Mouse (Mus musculus): ENCODE measurements around the gene 1700018F24Rik. TPM values are rescaled to one million over a fixed set of nuclear protein-coding genes. Genes with fewer than 3 reads are reported as not detected.
"Not testable (repeated sequence)": the region's sequence is repeated elsewhere in the genome, so short reads cannot be mapped to it uniquely, and the experiment has no call there.

The 1700018F24Rik gene
- polyA plus RNA-seq (2012; rRNA removed) = not detected in 2 replicates

DNA sequence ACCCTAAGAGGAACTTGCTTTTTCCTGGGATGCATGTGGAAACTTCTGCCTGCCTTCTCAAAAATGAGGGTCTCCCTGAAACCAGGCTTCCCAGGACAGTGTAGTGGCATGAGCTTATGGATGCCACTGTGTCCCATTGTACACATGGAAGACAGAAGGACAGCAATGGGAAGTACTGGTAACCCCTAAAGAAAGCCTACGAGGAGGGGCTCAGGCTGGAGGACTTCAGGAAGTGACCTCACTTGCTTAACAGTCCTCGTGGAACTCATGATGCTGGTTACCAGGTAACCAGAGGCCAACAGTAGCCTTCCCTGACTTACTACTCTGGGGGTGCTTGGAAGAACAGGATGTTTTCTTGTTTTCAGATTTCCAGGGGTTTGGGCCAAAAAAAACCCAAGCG lies at the start of gene 1700018F24Rik:
1700018F24Rik (plus strand) TSS at position 301 of the 400 bp plus-strand sequence.
- H3K4me1 ChIP-seq (ENCODE audit: control insufficient read depth, insufficient read depth, low read length); DNase-seq; H3K4me3 ChIP-seq (replicated peaks; ENCODE audit: extremely low read depth, low read depth, low read length): not testable (repeated sequence)
- 39% methylated on average over 3 of the region's 3 CpGs for WGBS

DNA sequence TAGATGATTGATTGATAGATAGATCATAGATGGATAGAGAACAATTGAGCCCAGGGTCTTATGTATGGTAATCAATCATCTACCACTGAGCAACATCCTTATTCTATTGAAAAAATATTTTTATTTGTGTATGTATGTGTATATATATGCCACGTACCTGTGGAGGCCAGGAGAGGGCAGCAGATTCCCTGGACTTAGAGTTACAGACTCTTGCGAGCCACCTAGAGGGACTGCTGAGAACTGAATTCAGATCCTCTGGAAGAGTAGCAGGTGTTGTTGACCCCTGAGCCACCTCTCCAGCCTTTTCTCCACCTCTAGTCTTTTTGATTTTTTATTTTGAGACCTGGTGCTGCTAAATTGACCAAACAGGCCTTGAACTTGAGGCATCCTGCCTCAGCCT lies 44.3 kb upstream of the 1700018F24Rik start:
- Histone ChIP-seq H3K4me1 (ENCODE audit: control insufficient read depth, insufficient read depth, low read length) (no peaks in the 10 kb centered on the region), H3K4me3 (replicated peaks; ENCODE audit: extremely low read depth, low read depth, low read length) (no peak overlapping the region)
- no peak for DNase-seq
- TF ChIP-seq POLR2A (IDR thresholded peaks at IDR 0.05; ENCODE audit: borderline replicate concordance, extremely low read depth, low read depth, low read length) (no peak), CTCF (IDR thresholded peaks at IDR 0.05; ENCODE audit: insufficient read depth, low read length) (0 out of 2 replicates have a peak, but pooled peaks have one; percentile 17)
- WGBS = 50% methylated on average over 2 of the region's 2 CpGs

DNA sequence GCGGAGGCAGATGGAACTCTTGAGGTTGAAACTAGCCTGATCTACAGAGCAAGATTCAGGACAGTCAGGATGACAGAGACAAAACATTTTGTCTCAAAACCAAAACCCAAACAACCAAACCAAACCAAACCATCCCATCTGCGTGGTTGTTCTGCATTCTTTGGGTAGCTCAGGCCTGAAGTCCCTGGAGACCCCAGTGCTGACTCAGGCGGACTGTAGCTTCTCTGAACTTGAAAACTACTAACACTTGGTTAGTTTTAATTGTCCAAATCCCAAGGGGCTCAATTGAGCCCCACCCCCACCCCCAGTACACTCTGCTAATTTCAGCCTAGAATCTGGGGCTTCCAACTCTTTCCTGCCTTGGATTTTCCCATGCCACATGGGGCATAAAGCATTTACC lies 39.4 kb upstream of the 1700018F24Rik start:
- Histone ChIP-seq H3K4me3 (replicated peaks; ENCODE audit: extremely low read depth, low read depth, low read length) (no peak overlapping the region), H3K4me1 (ENCODE audit: control insufficient read depth, insufficient read depth, low read length) (no peaks in the 10 kb centered on the region)
- no peak for DNase-seq
- no peak for TF ChIP-seq CTCF (IDR thresholded peaks at IDR 0.05; ENCODE audit: insufficient read depth, low read length)
- TF ChIP-seq POLR2A (IDR thresholded peaks at IDR 0.05; ENCODE audit: borderline replicate concordance, extremely low read depth, low read depth, low read length) = no peak
- WGBS = 88% methylated on average over 3 of the region's 3 CpGs

GRCm38 (mm10) chr5:145004495-145004894 lies 38.3 kb upstream of the 1700018F24Rik start:
- no peak for DNase-seq
- no peak for TF ChIP-seq POLR2A (IDR thresholded peaks at IDR 0.05; ENCODE audit: borderline replicate concordance, extremely low read depth, low read depth, low read length)
- TF ChIP-seq CTCF (IDR thresholded peaks at IDR 0.05; ENCODE audit: insufficient read depth, low read length) = no peak
- WGBS = 45% methylated on average over 9 of the region's 9 CpGs
- H3K4me3 ChIP-seq (replicated peaks; ENCODE audit: extremely low read depth, low read depth, low read length) = no peak overlapping the region
- no peaks in the 10 kb centered on the region for H3K4me1 ChIP-seq (ENCODE audit: control insufficient read depth, insufficient read depth, low read length)

DNA sequence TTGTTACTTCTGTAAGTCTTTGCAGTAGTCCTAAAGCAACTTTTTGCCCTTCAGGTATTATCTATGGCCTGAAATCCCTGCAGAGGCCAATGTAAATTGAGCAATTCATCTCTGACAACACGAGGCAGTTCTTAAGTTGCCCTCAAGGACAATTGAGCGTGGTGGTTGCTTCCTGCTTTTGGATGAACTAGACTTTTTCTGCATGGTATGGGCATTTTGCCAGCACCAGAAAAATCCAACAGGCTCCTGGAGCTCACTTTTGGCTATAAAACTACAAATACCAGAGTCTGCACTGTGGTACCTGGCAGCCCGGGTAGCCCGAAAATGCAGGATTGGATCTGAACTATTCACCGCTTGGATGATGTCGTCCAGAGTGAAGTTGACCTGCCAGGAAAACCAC lies 37.2 kb upstream of the 1700018F24Rik start:
- no peak for TF ChIP-seq POLR2A (IDR thresholded peaks at IDR 0.05; ENCODE audit: borderline replicate concordance, extremely low read depth, low read depth, low read length)
- no peak for TF ChIP-seq CTCF (IDR thresholded peaks at IDR 0.05; ENCODE audit: insufficient read depth, low read length)
- no peak for DNase-seq
- 56% methylated on average over 6 of the region's 6 CpGs for WGBS
- Histone ChIP-seq H3K4me1 (ENCODE audit: control insufficient read depth, insufficient read depth, low read length) (no peaks in the 10 kb centered on the region), H3K4me3 (replicated peaks; ENCODE audit: extremely low read depth, low read depth, low read length) (no peak overlapping the region)

DNA sequence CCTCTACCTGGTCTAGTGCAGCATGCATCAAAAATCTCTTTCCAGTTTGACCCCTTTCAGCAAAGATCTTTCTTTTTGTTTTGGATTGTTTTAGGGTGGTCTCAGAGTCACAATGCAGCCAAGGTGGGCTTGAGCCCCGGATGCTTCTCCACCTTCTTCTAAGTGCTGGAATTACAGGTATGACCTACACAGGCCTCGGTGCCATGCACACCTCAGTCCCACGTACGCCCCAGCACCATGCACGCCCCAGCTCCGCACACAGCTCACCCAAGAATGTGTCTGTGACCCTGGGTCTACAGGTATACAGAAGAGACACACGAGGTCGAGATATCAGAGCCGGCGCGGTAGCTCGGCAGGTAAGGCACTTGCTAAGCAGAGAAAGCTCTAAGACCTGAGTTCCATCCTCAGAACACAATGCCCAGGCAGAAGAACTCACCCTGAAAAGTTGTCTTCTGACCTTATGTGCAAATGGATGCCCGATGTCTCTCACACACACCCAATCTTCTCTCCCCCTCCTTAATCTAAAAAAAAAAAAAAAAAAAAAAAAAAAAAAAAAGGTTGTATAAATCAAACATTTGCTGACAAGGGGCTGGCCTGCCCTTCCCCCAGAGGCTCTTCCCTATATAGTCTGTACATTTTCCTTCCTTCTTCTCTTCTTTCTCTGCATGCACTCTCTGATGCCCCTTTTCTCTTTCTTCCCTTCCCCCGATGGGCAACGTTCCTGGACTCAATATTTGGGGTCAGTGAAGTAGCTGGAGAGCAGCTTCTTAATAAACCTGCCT lies 33.7 kb upstream of the 1700018F24Rik start:
- 88% methylated on average over 15 of the region's 15 CpGs for WGBS
- Histone ChIP-seq H3K4me3 (replicated peaks; ENCODE audit: extremely low read depth, low read depth, low read length) (no peak overlapping the region), H3K4me1 (ENCODE audit: control insufficient read depth, insufficient read depth, low read length) (no peaks in the 10 kb centered on the region)
- TF ChIP-seq POLR2A (IDR thresholded peaks at IDR 0.05; ENCODE audit: borderline replicate concordance, extremely low read depth, low read depth, low read length) = no peak
- no peak for DNase-seq

DNA sequence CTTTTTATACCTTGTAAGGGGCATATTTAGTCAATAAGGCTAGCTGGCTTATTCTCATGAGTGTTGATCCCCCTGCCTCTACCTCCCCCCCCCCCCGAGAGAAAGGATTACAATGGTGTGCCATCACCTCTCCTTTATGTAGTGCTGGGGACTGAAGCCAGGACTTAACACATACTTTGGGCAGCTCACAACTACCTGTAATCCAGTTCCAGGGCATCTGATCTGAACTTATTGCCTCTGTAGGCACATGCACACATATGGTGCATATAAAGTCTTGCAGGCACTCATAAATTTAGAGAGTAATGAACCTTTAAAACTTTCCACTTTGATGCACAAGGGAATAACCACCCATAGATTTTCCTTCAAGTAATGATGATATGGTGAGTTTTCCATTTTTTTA lies 28.5 kb upstream of the 1700018F24Rik start:
- 82% methylated on average over 1 of the region's 1 CpGs for WGBS
- no peaks in the 10 kb centered on the region for H3K4me1 ChIP-seq (ENCODE audit: control insufficient read depth, insufficient read depth, low read length)
- no peak for DNase-seq
- TF ChIP-seq POLR2A (IDR thresholded peaks at IDR 0.05; ENCODE audit: borderline replicate concordance, extremely low read depth, low read depth, low read length) (no peak), CTCF (IDR thresholded peaks at IDR 0.05; ENCODE audit: insufficient read depth, low read length) (no peak)
- H3K4me3 ChIP-seq (replicated peaks; ENCODE audit: extremely low read depth, low read depth, low read length) = no peak overlapping the region

DNA sequence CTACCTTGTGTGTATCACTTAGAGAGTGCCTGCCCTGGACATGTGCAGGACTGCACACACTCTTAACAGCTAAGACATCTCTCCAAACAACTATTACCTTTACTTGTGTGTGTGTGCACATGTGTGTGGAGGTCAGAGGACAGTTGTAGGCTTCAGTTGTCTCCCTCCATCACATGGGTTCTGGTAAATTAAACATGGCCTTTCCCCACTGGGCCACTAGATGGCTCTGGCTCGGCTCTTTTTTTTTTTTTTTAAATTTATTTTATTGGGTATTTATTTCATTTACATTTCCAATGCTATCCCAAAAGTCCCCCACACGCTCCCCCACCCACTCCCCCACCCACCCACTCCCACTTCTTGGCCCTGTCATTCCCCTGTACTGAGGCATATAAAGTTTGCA lies 26.0 kb upstream of the 1700018F24Rik start:
- not testable (repeated sequence) for DNase-seq; H3K4me1 ChIP-seq (ENCODE audit: control insufficient read depth, insufficient read depth, low read length); H3K4me3 ChIP-seq (replicated peaks; ENCODE audit: extremely low read depth, low read depth, low read length)
- 10% methylated on average over 2 of the region's 2 CpGs for WGBS

GRCm38 (mm10) chr5:145020254-145020653 lies 22.5 kb upstream of the 1700018F24Rik start:
- not testable (repeated sequence) for DNase-seq

DNA sequence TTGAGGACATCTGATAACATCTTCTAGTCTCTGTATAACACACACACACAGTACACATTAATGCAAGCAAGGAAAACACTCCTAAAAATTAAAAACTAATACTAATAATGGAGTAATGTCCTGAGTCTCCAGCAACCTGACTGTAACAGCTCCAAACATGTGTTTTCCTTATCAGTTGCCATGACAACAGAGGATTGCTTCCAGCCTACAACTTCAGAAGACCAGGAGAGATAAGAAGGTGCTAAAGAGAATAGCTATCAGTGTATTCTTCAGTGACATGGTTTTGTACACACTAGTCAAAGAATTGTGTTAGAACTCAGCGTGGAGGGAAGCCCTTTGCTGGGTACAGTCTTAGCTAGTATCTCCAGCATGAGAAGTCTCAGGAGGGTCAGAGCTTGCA lies 22.1 kb upstream of the 1700018F24Rik start:
- not testable (repeated sequence) for H3K4me1 ChIP-seq (ENCODE audit: control insufficient read depth, insufficient read depth, low read length); H3K4me3 ChIP-seq (replicated peaks; ENCODE audit: extremely low read depth, low read depth, low read length); DNase-seq
- WGBS = 35% methylated on average over 1 of the region's 1 CpGs

More at GRCm38 (mm10) chr5:145020254-145020653, 22.5 kb upstream of the 1700018F24Rik start:
- H3K4me3 ChIP-seq (replicated peaks; ENCODE audit: extremely low read depth, low read depth, low read length); H3K4me1 ChIP-seq (ENCODE audit: control insufficient read depth, insufficient read depth, low read length): not testable (repeated sequence)
- WGBS = 11% methylated on average over 1 of the region's 1 CpGs

DNA sequence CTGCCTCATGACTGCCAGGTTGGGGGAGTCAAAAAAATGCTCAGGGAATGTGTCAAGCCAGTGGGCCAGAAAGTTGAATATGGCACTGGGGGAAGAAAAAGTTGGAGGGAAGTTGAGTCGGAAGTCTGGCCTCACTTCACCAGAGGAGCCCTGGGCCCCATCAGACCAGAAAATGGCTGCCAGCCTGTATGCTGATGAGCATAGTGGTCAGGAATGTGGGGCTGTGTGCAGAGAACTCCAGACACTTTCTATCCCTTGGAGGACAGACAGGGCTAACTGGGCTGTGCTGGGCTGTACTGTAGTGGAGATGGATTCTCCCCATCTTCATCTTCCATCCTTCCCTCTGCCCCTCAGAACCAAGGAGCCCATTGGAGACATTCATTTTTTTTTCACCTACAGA lies 12.3 kb upstream of the 1700018F24Rik start:
- not testable (repeated sequence) for H3K4me1 ChIP-seq (ENCODE audit: control insufficient read depth, insufficient read depth, low read length); DNase-seq; H3K4me3 ChIP-seq (replicated peaks; ENCODE audit: extremely low read depth, low read depth, low read length)
- WGBS = 86% methylated on average over 1 of the region's 1 CpGs

DNA sequence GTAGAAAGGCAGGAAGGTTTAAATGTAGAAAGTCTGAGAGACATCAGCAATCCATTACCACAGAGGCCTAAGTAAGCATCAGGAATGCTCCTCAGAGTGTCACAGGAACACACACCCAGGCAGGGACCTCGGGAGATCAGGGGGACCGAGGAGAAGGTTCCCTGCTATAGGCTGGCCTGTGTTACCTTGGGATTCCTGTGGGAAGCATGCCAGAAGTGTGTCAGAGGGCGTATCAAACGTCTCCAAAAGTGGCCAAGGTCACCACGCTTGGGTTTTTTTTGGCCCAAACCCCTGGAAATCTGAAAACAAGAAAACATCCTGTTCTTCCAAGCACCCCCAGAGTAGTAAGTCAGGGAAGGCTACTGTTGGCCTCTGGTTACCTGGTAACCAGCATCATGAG lies 10.4 kb upstream of the 1700018F24Rik start, which contains the start of gene Gm4871:
Gm4871 (minus strand) TSS at position 364 of the 400 bp plus-strand sequence.
- 43% methylated on average over 5 of the region's 5 CpGs for WGBS
- not testable (repeated sequence) for H3K4me1 ChIP-seq (ENCODE audit: control insufficient read depth, insufficient read depth, low read length); DNase-seq; H3K4me3 ChIP-seq (replicated peaks; ENCODE audit: extremely low read depth, low read depth, low read length)

Measured in lung, adult 2 months (tissue).